Mouse (Mus musculus) cerebellum, postnatal 36 days (tissue): Measurements from ENCODE around the gene Kif16b.
A peak's percentile ranks its signal among the peaks of the same experiment; 100 is the strongest.

ENCODE experiments used
- DNase-seq, 2 experiments: peaks; one replicate each; pipeline ENCODE4 v3.0.0; 2021 to 2022; ENCODE audit warnings: mixed read lengths in 2 of 2

Kif16b gene

DNA sequence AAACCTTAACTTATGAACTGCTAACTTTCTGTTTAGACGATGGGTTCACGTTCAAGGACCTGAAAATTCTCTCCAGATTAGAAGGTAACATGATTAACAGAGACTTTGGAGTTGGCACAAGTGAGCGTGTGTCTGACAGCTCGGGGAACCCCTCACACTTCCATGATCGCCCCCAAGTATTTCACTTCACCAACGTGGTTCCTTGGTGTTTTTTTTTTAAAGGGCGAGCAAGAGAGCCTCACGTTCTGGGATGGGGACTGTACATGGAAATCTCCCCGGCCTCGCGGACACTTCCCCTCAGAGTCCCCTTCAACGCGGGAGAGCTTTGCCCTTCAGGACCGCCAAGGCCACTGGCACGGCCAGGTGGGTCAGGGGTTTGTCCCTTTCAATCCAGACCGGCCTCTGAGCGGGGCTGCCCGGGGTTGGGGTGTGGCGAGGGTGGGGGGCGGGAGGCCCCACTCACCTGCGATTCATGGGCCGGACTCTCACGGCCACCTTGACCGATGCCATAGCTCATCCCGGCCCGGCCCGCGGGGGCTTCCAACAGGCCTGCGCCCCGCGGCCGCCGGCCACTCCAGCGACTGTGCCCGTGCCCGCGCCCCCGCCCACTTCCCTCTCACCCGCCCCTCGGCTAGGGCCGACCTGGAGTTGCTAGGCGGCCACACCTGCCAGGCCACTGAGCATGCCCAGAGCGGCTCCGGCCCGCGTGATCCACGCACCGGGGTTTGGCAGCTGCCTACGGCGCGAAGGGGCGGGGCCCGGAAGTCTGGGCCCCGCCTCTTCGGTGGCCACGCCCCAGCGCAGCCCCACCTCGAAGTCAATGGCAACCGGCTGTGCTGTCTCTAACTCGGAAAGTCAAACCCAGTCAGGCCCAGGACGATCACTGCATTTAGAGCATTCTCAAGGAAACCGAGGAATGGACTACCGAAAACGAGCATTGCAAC, at the start of gene Kif16b:
Gene Kif16b, minus strand, starts transcription at position 670 of the 944 bp plus-strand sequence.
- peak; percentile 90 to 92 for DNase-seq

DNA sequence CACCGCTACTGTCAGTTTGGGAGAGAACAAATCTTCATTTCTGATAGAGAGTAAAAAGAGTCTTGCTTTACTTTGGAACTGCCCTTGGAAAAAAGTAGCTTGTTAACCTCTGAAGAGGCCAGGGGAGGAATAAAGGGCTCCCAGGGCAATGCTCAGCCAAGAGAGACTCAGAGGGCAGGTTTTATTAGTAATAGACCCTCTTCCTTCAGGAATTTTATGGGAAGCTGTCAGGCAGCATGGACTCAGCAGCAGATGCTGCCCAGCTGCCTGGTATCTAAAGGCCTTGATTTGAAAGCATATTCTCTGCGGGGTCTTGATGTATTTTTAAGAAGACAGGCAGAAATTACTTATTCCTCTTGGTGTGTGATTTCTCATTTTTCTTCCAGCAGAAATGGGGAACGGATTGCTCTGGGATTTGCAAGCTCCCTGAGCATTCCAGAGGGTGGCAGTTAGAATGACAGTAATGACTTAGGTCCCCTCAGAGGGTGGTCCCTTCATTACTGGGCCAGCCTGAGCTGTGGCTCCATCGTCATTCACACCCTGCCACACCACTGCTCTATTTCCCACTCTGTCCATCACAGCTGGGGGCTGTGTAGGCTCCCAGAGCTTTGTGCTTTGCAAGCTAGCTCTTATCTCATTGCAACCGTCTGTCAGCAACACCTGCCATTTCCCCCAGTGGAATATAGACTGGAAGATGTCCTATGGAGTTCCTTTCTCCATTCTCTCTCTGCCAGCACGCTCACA, 39.7 kb upstream of the Kif16b start:
- DNase-seq, result no peak

DNA sequence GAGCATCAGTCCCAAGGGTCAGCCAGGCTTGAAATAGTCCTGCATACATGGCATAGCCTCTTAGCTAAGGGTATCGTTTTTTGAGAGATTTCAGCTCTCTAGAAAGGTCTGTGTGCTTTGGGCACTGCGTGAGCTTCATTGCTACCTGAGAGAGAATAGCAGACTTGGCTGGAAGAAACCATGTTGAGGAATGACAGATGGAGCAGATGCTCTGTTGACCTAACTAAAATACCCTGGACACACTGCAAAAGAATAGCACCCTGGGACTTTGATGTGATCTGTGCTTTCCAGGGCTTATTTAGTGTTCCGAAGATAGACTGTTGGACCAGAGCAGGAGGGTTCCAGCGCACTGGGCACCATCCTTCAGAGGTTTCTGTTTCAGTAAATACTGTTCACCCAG, 29.1 kb upstream of the Kif16b start:
- peak; percentile 11 to 28 for DNase-seq

DNA sequence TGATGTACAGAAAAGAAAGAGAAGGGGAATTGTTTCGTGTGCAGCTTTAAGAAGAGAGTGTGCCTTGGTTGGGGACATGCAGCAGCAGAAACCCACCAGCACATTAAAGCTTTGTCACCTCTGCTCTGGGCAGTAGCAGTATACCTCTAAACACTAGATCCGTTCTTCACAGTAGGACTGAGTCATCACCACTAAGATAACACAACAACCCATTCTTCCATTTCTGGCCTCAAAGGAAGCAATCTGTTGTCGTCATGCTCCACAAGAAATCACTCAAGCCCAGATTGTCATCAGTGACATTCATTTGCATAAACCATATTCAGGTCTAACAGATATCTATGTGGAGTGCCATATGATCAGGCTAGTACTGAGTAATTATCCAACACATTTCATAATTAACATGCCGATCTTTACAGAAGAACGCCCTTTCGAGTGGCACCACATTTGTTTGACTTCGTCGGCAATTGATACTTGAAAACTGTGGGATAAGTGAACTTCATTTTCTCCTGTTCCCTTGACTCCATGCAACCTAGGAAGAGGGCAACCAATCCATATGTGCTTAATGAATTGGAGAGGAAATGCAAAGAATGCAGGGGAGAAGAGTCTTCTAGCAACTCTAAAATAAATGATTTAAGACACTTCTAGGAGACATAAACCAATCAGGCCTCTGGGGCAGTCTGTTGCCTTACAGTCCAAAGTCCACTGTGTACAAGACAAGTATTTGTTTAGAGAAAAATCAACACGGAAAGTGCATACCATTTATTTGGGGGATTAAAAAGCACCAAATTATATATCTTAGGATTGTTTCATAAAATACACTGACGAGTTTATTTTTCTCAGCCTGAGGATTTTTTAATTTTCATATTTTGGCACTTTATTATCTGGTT, 28.1 kb upstream of the Kif16b start:
- no peak for DNase-seq

DNA sequence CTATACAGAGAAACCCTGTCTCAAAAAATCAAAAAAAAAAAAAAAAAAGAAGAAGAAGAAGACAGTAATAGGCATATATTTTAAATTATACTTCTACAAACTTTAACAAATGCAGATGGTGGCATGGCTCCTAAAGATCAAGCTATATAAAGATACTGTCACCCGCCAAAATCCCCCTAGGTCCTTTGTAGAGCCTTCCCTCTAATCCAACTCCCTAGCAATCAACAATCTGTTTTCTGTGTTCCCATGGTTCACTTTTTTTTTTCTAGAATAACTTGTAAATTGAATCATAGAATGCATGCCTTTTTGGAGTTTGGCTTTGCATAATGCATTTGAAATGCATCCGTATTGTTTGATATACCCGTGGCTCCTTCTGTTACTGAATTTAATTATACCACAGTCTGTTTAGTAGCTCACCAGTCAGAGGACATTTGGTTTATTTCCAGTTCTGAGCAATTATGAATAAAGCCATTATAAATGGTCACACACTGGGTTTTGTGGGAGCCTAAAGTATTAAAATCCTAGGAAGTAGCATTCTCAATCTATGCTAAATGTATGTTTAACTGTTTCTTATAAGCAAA, 9.6 kb upstream of the Kif16b start:
- DNase-seq, result no peak

DNA sequence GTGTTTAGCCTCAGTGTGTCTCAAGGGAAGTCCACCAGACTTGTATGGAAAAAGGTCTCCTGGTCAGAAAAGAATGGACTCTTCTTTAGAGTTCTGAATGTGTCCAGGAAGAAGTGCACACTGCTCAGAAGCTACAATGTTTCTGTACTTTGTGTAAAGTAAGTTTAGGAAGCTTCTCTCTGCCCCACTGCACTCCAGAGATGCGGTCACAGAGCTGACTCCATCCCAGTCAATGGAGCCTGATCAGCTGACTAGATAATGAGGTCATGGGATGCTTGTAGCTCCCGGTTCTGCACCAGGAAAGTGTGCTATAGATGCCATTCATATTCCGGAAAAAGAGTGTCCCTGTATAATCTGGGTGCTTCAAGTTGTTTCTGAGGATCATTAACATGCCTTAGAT, 7.9 kb upstream of the Kif16b start:
- DNase-seq, result no peak

DNA sequence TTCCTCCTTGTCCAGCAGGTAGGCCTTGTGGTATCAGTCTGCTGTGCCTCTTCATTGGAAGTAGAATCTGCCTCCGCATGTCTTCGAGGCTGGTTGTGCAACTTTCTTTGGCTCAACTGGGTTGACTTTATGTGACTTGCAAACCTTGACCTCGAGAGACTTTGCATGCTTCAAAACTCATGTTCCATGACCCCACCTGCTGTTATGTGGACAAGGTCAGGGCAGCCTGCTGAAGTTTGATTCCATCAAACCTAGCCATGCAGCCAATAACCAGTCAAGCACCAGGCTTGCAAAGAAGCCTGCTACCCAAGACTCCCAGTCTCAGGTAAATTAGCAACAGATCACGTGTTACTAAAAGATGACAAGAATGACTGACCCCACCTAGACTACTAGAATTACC, 5.7 kb upstream of the Kif16b start:
- no peak for DNase-seq

DNA sequence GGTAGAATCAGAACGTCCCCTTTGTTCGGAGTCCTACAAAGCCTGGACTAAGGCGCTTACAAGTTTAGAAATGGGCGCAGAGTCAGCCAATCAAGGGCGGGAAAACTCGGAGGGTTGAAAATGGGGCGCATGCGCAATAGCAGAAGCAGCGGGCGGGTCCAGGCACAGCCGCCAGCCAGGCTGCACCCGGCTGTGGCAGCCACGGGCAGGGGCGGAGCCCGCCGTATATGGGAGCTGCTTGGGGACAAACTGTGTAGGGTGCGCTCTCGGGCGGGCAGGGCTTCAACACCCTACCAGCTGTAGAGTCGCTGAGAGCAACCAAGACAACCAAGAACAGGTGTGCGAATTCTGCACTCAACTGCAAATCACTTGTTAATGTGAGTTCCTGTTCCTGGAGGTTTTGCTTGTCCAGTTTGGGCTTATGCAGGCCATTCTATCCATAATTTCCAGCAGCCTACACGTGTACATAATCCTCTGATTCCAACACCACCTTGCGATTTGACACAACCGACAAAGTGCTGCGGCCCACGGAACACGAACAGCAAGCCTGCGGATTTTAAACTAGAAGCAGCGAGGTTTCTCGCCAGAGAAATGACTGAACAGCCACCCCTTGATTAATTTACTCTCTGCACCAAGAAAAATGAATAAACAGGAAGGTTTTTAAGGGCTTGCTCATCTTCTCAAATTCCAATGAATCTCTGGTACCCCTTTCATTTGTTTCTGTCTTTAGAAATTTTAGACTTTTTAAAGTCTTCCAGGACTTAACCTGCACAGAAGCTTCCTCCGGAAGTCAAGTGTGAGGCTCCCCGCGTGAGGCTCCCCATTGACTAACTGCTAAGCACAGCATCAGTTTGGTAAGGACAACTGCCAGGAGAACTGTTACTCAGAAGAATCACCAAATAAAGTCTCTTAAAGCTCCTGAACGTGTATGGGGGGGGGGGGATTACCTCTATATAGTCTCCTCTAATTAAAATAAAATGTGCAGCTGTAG, 1.9 kb upstream of the Kif16b start:
- peak; percentile 93 to 94 for DNase-seq

DNA sequence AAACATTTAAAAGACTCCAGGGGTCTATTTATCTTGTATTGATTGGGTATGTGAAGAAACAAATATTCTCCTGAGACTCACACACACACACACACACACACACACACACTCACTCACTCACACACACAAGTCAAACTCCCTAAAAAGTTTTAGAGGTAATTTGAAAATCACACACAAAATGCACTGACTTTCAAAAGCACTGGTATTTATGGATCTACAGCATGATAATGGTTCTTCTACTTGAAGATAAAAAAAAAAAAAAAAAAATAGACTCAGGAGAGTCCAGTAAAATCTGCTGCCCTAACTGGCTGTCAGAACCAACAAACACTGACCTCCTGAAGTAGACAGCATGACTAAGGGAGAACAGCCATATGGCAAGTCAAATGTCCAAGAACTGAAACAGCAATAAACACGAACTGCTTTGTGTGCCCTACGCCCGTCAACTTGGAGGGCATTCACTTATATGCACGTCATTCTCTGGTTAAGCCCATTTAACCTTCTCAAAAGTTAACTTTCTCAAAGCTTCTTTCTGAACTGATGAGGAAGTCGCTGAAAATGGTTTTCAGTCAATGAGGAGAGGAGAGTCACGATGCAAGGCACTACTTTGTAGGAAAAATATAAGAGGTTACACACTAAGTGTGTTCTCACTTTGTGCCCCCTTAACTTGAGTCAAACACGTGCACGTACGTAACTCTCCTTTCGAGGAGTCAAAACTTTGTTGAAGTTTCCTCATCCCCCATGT, 1.0 kb downstream of the Kif16b start:
- DNase-seq, result no peak

DNA sequence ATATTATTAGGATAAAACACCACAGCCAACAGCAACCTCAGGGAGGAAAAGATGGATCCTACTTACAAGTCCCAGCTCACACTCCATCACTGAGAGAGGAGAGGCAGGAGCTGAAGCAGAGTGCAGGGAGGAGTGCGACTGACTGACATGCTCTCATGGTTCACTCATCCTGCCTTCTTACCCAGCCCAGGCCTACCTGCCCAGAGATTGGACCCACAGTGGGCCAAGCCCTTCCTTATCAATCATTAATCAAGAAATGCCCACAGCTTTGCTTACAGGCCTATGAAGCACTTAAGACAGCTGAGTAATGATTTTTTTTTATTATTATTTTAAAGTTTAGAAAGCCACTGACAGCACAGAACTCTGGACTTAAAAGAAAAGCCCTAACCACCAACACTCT, 7.6 kb downstream of the Kif16b start:
- no peak for DNase-seq

DNA sequence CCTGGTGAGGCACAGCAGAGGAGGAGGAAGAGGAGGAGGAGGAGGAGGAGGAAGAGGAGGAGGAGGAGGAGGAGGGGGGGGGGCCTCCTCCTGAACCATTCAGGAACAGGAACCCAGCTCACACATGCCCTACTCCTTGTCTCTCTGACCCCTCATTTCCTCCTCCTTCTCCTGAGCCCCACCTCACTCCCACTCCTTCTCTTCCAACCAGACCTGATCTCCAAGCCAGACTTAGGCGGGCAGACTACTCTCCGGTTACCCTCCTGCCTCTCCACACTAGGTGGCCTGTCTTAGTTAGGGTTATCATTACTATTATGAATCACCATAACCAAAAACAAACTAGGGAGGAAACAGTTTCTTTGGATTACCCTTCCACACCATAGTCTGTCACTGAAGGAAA, 10.0 kb downstream of the Kif16b start:
- DNase-seq, result no peak

DNA sequence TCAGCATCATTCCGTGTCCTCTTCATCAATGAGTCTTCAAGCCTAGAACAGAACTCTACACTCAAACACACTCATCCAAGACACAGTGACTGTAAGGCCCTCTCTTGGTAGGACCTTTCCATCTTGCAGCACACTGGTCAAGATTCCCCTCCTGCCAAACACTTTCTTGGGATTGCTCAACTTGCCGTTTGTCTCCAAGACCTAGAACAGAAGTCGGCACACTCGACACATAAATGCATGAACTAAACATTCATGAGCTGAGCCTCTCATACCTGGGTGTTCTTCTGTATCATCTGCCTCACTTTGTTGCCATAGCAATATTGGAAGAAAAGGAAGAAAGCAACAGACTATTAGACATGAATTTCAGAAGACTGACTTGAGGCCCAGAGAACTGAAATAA, 16.9 kb downstream of the Kif16b start:
- no peak for DNase-seq

DNA sequence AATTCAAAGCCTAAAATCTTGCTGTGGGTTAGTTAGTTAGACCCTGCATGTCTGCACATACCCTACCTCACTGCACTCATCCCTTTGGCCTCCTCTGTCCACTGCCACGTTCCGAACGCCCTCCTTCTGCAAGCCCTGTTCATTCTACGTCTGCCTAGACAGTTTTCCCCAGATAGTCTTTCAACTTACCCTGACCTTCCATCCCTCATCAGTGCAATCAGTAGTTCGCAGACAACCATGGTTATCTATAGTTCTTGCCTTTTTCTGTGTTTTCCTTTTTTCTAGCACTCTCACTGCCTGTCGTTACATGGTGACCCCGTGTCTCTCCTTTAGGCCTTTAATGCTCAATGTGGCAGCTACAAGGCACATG, 17.7 kb downstream of the Kif16b start:
- no peak for DNase-seq

DNA sequence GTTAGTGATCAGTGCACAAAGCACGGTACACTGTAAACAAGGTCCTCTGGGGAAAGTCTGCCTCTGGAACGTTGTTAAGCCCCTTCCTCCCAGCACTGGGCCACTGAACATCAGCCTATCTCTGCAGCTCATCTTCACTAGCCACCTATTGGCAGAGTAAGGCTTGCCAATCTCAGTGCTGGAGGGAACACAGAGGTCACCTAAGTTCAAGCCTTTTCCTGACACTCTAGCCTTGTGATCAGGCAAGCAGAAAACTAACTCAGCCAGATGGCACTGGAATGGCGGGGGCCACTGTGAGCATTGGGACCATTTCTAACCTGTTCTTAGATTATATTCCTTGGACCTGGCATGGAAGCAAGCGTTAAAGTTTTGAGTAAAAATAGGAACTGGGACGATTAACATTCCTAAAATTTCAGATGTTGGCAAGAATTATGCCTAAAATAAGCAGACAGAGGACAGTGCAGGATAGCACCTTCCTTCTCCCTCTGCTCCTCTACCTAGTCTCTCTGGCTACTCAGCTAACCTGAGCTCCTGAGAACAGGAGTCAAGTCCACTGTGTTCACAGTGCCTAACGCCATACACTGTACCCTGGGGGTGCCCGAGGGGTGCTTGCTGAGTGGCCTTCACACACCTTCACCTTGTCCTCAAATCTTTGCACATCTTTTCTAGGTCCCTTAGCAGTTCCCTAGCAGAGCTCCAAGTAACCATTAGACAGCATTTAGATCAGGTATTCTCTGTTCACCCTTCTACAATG, 18.3 kb downstream of the Kif16b start:
- no peak for DNase-seq

DNA sequence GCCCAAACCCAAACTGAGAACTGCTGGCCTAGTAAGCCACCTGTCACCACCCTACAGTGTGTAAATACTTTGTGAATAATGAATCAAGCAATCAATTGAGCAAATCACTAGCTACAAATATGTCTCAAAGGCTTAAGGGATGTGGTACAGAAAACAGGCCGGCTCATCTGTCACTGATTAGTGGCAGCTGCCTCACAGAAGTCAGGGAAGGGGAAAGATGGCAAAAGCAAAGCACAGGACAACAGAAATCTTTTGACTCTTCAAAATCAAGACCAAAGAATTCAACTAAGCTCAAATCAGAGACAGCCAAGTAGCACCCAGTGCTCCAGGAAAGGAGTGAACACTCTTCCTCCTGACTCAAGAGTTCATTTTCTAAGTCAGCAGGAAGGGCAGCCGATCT, 18.9 kb downstream of the Kif16b start:
- DNase-seq, result no peak

DNA sequence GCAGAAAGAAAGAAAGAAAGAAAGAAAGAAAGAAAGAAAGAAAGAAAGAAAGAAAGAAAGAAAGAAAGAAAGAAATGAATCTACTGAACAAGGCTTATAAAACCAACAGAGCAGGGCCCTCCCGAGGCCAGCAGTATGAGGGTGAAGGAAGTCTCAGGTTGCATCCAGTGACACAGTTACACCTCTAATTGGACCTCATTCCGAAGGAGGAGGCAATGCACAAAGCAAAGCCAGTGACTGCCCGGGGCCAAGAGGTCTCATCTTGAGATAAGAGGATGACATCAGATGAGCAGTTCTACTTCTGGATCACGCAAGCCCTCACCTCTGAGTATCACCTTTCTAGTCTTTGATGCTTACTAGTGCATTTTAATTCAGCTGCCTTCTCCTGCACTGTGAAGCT, 20.2 kb downstream of the Kif16b start:
- no peak for DNase-seq

DNA sequence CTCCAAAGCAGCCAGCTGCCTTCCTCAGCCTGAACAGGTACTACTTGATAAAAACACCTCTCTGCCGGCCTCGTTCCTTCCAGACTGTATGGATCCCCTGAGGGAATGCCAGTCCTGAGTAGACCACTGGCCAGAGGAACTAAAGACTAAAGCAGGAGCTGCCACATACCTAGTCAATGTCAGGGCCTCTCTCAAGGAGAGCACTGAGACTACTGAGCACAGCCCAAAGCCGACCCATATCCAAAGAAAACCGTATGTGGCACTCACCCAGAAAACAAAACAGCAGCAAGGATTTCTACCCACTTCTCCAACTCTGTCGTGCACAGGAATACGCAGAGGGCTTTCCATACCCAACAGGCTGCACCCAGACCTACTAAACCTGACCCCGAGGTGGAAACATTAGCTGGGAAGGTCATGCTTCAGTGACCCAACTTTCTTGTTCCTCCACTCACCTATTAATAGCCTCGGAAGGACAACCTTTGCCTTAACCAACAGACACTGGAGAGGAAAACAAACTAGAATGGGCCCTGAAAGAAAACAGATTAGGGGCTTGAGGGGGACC, 22.0 kb downstream of the Kif16b start:
- DNase-seq, result no peak

DNA sequence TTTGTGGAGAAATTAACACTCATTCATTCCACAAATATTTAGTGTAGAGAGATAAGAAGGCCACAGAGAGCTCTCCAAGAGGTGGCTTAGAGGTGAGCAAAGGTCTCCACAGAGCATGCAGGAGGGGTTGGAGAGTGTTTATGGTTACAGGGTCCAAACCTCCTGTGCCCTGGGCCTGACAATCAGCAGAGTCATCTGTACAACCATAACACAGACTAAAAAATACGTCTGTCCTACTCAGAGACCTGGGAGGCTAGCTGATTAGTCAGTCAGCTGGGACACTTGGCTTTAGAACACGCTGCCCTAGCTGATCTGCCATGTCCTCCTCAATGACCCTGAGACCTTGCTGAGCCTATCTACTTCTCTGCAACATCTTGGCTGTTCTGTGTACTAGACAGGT, 24.7 kb downstream of the Kif16b start:
- DNase-seq, result no peak

DNA sequence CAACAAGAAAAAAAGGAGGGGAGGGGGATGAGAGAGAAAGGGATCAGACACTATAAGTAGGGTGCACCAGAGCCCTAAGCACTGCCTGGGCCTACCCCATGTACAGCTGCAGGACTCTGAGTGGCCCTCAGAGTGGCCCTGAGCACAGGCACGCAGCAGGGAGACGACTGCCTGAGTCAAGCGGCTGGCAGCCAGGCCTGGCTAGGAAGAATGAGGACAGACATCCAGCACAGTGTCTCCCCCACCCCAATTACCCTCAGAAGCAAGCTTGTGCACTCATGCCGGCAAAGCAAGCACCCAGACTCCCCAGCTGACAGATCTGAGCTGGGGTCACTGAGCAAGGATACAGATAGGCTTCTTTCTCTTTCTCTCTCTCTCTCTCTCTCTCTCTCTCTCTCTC, 25.4 kb downstream of the Kif16b start:
- DNase-seq, result no peak

DNA sequence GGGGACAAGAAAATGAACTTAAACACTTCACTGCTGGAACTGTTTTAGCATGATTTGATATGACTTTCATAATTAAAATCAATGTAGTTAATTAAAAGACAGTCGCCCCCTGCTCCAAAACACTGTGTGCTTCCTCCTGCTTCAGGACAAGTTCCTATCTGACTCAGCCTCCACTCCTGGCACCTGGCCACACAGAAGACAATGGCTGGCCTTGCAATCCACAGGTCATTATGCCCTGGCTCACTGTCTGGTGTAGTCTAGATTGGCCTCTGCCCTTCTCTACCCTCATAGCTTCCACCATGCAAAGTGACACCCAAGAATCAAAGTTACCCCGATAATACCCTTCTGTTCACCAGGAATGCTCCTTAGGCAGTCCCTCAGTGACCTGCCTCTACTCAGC, 26.8 kb downstream of the Kif16b start:
- peak in 1 of 2 experiments; percentile 15 for DNase-seq
